Mouse (Mus musculus): ENCODE measurements at regions not wholly inside any gene's neighbourhood (a gene's known extent, or its start where the extent isn't known, plus 50 kb on each side); places are given as distances from the start of the nearest gene placed in this dataset.

- CTCF ChIA-PET = no interaction called here
These were observed 57.3 kb upstream of the Prep start for GRCm38 (mm10) chr10:45009676-45010075.

GRCm38 (mm10) chr10:45009235-45009634 lies 57.8 kb upstream of the Prep start:
- CTCF ChIA-PET = no interaction called here

DNA sequence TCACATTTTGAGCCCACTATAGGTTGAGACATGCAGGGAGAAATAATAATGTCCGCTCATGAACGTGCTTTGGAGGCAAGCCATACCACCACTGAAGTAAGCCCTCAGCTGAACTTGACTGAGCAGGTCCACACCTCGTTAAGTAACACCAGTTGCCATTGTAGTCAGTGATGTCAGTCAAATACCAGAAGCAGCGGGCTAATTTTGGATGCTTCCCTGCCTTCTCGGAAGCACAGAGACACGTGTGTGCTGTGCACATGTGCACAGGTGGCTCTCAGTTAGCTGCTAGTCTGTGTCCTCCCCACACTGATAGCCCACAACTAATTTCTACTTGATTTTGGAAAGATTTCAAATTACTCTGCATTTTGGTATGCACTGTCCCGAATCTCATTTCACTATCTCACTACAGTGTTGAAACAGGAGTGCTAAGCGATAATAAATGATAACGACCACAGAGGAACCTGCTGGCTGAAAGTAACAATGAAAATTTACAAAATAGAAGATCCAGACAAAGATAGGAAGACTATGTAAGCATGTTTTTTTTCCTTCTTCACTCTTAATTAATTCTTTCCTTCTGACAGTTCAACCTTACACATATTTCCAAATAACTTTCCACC lies 62.9 kb upstream of the Prep start:
- CTCF ChIA-PET = interaction anchor here (0.7 kb wide), 1 partner anchor 17 kb away, joined by 6 read pairs; no protein-coding TSS in a partner anchor

GRCm38 (mm10) chr10:45003344-45003681 lies 63.7 kb upstream of the Prep start:
- CTCF ChIA-PET = interaction anchor here (0.7 kb wide), 1 partner anchor 16 kb away, joined by 6 read pairs; no protein-coding TSS in a partner anchor

GRCm38 (mm10) chr10:45002637-45003343 lies 64.2 kb upstream of the Prep start:
- CTCF ChIA-PET = no interaction called here

- CTCF ChIA-PET = no interaction called here
These were observed 65.8 kb upstream of the Prep start for GRCm38 (mm10) chr10:45000873-45001859.

DNA sequence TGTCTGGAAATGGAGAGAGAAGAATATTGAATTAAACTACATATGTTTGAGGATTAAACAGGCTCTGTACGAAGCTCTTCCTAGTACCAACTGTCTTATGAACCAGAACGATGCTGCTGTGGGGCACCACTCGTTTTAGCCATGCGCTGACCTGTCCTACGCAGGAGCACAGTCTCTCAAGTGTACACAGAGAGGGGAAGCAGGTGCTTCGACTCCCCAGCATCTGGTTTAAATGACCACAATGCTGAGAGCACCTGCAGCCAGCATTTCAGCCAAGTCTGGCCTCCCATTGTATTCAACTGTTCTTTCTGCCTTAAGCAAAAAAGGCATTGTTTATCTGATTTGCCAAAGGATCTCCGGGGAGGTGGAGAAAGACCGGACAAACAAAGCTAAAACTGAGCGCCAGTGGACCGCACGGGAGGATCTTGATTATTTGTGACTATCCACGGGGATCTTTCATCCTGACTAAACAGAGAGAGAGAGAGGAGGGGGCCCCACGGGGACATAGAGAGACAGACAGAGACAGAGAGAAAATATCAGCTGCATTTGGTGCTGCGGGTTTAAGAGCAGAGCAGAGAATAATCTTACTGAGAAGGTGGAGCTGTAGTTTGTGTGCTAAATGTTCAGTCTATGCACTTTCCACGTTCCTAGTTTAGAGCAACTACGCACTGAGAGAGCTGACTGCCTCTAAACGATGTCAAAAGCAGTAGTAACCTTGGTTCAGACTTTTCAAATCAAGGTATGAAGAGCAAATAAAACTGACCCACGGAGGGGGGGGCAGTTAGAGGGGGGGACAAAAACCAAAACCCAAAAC lies 66.8 kb upstream of the Prep start:
- CTCF ChIA-PET = interaction anchor here (0.6 kb wide), 1 partner anchor 506 kb away, joined by 5 read pairs; no protein-coding TSS in a partner anchor

DNA sequence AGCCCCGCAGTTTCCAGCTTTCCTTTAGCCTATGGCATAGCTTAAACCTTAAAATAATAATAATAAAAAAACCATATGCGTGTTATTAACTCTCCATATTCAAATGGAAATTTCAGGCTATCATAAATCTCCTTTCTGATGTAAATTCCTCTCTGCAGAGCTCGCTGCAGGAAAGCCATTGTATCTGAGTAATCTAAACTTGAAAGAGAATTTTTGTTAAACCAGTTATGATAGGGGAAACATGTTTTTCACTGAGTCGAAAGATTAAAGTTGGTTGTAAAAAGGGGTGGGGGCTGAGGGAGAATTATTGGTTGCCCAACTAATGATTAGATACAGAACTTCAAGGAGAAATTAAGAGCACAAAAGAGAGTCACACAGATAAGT lies 69.1 kb upstream of the Prep start:
- CTCF ChIA-PET = no interaction called here

- CTCF ChIA-PET = interaction anchor here (0.6 kb wide), 1 partner anchor 80 kb away, joined by 4 read pairs; no protein-coding TSS in a partner anchor
These were observed 69.7 kb upstream of the Prep start for GRCm38 (mm10) chr10:44997184-44997905.

DNA sequence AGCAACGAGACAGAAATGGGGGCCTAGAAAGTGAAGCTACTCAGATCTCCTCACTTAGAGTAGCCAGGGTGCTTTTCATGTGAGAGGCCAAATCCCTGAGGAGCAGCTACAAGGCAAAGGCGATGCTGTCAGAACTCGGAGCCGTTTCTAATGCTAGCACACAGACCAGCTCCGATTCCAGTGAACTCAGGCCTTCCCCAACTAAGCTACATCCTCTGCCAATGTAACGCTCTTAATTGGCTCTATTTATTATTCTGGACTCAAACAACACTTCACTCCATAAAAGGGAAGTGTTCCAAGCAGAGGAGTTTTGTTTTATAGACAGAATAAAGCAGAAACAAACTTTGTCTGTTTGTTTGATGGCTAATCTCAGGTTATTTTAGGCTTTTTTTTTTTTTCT lies 71.2 kb upstream of the Prep start:
- CTCF ChIA-PET = interaction anchor here (0.7 kb wide), 1 partner anchor 176 kb away, joined by 4 read pairs; no protein-coding TSS in a partner anchor

GRCm38 (mm10) chr10:44994385-44995281 lies 72.4 kb upstream of the Prep start:
- CTCF ChIA-PET = no interaction called here

DNA sequence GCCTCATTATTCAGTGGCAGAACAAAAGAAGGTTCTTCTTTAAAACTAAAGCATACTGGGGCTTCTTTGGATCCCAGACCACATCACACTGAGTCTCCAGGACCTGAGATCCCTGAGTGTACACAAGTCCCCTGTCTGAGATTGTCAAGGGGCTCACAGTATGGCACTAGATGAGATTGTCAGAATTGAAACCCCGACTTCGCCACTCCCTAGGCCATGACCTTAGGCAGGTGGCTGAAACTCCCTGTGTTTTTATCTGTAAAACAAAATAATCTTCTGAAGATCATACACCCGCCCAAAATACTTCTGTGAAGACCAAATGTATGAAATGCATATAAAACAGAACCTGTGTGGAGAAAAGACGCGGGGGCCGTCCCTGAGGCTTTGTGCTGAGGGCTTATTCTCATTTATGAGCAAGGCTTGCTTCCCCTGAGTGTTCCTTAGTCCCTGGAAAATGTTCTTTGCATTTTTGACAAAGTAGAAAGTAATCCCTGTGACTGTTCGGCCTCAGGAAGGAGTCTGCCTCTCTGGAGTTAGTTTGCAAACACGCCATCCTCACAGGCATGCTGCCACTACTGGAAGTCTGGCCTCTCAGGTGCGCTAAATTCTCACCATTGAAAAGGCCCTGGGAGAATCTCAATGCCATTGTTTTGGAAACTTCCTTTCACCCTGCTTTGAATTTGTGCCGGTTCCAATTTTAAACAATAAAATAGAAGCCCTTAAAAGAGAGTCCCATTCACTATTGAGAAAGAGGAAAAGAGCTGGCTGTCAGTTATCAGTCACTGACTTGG lies 73.3 kb upstream of the Prep start:
- CTCF ChIA-PET = no interaction called here

GRCm38 (mm10) chr10:44989539-44989938 lies 77.5 kb upstream of the Prep start:
- CTCF ChIA-PET = no interaction called here

- CTCF ChIA-PET = no interaction called here
These were observed 78.2 kb upstream of the Prep start for GRCm38 (mm10) chr10:44988756-44989155.

DNA sequence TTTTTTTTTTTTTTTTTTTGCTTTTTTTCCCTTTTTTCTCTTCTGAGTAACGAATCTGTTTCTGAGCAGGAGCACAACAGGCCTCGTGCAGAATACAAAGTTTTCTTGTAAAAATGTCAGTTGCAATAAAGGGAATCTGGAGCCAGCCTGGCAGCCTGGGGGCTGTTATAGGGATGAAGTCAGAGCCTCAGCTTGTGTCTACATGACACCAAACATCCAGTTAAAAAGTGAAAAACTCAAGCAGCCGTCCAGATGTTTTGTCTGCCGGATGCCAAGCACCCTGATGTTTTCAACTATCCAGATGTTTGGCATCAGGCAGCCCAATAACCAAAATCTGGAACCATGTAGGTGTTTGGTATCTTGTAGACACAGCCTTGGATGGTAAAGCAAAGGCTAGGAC lies 79.4 kb upstream of the Prep start:
- CTCF ChIA-PET = interaction anchor here (0.6 kb wide), 1 partner anchor 16 kb away, joined by 6 read pairs; no protein-coding TSS in a partner anchor

- CTCF ChIA-PET = no interaction called here
These were observed 85.1 kb upstream of the Prep start for GRCm38 (mm10) chr10:44981913-44982312.

DNA sequence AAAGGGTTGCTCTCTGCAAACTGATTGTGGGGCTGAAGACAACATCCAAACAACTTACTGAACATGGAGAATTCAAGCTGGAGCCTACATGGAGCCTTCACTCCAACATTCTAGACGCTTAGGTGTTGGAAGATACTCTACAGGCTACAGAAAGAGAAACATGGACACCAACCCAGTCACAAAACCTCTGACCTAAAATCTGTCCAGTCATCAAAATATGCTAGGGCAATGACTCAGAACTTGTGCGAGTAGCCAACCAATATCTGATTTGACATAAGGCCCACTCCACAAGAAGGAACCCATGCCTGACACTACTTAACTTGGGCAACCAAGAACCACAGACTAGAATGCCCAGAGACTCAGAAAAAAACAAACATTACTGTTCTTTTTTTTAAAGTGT lies 90.2 kb upstream of the Prep start:
- CTCF ChIA-PET = interaction anchor here (0.6 kb wide), 1 partner anchor 75 kb away, joined by 6 read pairs; no protein-coding TSS in a partner anchor

DNA sequence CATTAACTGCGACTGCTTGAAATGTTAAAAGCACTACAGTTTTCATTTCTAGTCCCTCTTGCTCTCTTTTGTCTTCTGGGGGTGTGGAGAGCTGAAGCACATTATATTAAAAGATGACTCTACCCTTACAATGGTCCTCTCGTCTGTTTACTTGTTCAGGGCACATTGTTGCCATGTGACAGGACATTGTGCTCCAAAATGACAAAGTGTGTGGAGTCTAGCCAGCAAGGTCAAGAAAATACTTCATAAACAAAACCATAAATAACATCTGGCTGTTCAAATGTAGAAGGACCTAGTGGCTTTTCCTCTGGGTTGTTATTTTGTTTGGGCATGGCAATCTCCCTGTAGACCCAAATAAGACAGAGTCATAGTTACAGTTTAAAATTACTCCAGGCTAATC lies 95.1 kb upstream of the Prep start:
- CTCF ChIA-PET = no interaction called here

DNA sequence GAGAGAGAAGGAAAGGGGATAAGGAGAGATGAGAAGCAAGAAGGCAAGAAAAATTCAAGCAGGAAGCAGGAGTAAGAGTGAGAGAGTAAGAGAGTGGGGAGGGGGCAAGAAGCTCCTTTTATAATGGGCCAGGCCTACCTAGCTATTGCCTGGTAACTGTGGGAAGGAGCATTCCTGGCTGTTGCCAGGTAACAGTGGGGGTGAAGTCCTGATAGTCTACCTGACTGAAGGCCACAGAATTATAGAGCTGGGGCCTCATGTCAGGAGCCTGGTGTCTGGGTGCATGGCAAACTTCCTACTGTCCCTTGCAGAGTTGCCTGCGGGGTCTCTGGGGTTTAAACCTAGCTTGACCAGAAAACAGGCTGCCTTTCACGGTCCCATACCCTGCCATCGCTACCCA lies 107.0 kb upstream of the Prep start:
- CTCF ChIA-PET = no interaction called here
